Mouse (Mus musculus) ovary, adult 18-20 months (tissue): Measurements from ENCODE around the gene Eml4.

ENCODE experiments used
- DNase-seq: peaks from one replicate; pipeline ENCODE4 v3.0.0; 2022; ENCODE audit warnings: low spot score, mixed read lengths

The Eml4 gene

GRCm38 (mm10) chr17:83350379-83351091, at the start of gene Eml4:
Gene Eml4 (plus strand): TSS chr17:83350931.
- peak; percentile 89 for DNase-seq

DNA sequence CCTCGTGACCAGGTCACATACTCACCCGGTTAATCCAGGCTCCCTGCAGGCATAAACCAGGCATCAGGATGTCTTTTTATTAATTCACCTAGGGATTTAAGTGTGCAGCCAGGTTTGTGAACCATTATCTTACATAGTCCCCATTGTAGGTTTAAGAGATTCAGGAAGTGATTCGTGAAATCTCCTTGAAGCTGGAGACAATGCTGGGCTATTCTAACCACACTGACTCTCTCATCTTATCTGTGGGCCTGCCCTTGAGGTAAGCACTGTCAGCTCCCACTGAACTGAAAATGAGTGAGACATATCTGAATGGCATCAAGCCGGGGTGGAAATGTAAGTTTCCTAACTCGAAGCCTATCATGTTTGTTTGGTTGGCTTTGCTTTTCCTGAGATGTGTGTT, 49.3 kb upstream of the Eml4 start:
- DNase-seq = no peak

DNA sequence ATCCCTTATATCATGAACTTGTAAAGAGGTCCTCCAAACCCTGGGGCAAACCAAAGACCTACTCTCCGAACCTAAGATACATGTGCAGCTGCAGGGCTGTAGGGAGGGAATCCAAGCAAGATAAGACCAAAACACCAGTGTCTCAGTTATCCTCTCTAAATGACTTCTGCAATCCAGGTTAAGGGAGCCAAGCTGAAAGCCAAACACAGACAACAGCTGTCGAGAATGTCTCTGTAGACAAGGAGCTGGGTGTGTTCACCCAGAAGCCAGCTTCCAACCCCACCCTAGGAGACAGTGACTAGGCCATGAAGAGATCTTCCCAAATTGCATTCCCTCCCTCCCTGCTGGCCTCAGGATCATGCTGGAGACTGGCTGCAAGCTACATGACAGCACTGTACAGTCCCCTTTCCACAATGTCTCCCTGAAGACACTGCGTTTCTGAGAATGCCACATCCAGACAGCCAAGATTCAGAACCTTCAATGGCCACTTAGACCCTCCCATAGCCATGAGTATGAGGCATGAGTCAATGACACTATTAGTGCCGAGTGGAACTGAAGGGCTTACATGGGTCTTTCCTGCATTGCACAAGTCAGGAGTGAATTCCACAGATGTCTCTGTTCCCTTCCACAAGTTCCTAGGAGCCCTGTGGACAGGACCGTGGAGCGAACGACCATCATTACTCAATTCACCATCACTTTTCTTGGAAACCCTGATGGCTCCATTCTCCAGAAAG, 46.5 kb upstream of the Eml4 start:
- no peak for DNase-seq

DNA sequence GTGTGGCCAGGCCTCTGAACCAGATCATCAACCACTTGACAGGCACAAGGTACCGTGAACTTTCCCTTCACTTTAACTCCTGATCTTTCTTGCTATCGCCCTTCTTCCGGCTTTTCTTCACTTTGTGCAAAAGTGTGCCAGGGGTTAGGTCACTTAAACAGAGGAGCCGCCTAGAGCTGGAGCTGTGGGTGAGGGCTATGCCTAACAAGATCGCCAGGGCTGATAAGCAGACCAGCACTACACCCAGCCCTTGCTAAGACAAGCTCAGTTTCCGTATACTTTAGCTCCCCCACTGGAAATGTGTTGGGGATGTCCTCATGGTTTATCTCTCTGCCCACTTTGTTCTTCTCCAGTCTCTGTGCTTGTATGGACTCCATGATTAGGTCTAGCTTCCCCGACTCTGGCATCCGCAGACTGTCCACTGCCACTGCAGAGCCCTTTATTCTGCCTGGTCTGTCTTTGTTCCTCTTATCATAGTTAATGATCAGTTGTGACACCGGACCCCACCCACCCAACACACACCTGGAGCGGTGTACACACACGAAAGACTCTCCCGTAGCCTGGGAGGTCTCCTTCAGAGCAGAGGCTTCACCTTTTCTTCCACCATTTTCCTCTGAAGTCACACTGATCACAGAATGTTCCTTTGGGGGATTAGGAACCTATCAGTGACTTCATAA, 43.6 kb upstream of the Eml4 start:
- no peak for DNase-seq

GRCm38 (mm10) chr17:83307641-83308296, 43.0 kb upstream of the Eml4 start:
- no peak for DNase-seq

GRCm38 (mm10) chr17:83308451-83308850, 42.3 kb upstream of the Eml4 start:
- DNase-seq = no peak

DNA sequence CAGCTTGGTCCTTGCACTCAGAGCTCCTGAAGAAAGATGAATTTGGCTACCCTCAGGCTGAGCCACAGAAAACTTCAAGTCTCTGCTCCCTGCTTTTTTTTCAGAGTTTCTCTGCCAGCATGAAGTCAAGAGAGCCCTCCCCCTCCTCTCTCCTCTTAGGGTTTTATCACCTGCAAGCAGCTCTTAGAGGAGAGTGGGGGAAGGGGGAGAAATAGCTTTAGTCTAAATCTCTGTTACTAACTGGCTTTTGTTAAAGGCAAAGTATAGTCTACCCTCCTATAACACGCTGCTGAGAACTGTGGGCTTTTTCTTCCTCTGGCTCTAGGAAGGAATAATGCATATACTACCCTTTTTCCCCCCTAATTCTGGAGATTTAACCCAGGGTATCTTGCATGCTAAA, 41.5 kb upstream of the Eml4 start:
- no peak for DNase-seq

DNA sequence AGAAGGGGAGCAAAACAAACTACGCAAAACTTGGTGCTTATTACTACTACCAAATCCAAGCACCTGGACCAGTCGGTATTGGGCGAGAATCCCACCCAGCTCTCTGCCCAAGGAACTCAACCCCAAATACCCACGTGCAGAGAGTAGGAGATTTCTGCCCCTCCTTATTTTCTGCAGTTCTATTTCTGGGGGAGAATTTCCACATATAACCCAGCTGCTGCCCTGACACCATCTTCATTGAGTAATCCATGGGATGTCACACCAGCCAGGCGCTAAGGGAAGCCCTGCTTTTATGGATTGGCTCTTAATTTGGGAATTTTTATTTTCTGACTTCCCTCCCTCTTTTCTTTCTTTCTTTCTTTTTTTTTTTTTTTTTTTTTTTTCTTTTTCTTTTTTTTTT, 38.9 kb upstream of the Eml4 start:
- no peak for DNase-seq

DNA sequence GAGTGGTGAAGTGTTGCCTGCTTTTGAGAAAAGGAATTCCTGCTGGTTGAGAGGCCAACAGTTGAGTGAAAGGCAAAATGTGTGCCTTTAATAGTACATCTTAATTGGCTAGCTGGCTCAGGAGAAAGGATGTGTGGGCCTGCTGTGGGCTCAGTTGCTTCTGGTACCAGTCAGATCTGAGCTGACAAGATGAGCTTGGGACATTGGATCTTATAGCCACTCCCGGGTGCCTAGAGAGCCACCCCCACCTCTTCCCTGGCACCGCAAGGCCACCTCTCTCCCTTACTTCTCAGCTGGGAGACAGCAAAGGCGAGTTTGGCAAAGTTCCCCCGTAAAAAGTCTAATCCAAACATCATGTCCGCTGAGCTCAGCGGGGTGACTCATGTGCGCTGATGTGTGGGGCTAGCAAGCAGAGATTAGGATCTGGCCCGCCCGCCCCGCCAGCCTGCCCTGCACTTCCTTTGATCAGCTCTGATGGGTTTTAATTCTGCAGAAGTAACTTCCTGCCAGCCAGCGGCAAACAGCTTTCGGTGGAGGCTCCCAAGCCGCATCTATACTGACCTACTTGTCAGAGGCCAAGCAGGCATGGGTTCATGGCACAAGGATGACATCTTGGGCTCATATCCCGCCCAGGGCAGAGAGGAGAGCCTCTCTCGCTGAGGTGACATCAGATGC, 38.4 kb upstream of the Eml4 start:
- DNase-seq = peak; percentile 69

DNA sequence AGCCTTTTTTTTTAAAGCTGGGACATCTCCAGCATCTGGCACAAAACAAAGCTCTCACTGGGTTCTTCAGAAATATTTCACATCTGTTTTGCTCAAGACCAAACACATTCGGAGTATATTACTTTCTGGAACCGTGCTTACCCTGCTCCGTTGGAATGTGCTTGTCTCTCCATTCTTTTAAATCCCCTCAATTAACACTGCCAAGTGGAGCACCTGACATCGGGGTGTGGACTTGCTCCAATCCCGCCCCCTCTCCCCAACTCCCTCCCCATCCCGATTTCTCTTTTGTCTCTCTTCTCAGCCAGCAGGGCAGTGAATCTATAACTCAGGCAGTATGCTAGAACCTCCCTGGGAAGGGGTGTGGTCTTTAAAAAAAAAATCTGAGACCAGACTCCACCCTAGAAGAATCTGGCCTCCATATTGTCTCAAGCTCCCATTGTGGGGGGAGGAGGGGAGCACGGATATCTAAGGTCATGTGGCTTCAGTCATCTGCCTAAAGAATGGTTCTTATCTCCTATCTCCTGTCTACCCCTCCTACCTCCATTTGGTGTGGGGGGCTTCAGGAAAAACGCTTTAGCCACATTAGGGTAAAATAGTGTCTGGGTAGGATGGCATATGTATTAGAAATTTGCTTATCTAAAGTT, 37.6 kb upstream of the Eml4 start:
- DNase-seq = no peak

DNA sequence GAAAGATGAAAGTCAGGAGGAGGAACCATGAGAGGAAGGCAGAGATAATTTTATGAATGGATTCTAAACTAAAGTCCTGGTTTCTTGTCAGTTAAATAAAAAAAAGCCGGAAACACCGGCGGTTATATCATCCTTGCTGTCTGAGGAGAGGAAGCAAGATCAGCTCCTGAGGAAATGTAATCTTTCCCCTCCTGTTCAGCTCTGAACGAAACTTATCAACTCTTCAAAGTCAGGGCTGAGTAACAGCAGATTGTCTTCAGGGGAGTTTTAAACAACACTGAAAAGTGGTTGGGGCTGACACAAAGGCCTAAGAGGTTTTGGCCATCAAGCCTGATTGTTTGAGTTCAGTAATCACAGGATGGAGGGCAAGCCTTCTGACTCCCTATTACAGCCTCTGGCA, 35.3 kb upstream of the Eml4 start:
- DNase-seq = no peak

DNA sequence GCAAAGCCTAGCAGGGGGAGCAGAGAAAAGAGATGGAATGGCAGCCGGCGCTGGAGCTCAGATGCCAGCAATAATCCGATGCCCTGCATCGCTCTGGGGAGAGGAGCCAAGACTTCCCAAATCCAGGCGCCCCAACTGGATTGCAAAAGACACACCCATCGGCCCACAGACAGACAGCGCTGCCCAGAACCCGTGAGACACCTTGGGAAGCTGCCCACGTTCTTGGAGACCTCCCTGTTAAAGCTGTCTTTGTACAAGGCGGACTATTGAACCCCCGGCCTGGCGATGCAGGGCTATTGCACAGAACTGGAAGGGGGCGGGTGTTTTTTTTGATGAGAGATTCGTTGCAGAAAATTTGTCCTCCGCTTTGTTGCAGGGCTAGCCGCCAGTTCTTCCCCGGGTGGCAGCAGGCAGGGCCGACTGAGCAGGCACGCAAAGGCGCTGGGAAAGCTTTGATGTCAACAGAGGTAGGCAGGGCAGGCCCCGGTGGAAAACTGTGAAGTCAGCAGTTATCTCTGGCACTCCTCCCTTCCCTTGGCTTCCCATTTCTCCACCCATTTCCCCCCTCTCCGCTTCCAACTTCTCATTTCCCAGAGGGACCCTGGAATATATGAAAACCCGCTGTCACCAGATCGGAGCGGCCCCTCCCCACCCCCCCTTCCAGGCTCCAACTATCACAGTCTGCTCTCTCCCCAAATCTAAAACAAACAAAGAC, 28.0 kb upstream of the Eml4 start:
- peak; percentile 40 for DNase-seq

GRCm38 (mm10) chr17:83323410-83324268, 27.1 kb upstream of the Eml4 start:
- no peak for DNase-seq

GRCm38 (mm10) chr17:83324269-83324616, 26.5 kb upstream of the Eml4 start:
- DNase-seq = no peak

- DNase-seq = no peak
Observed at GRCm38 (mm10) chr17:83335183-83335584, 15.5 kb upstream of the Eml4 start.

GRCm38 (mm10) chr17:83337051-83337898, 13.5 kb upstream of the Eml4 start:
- DNase-seq = no peak

DNA sequence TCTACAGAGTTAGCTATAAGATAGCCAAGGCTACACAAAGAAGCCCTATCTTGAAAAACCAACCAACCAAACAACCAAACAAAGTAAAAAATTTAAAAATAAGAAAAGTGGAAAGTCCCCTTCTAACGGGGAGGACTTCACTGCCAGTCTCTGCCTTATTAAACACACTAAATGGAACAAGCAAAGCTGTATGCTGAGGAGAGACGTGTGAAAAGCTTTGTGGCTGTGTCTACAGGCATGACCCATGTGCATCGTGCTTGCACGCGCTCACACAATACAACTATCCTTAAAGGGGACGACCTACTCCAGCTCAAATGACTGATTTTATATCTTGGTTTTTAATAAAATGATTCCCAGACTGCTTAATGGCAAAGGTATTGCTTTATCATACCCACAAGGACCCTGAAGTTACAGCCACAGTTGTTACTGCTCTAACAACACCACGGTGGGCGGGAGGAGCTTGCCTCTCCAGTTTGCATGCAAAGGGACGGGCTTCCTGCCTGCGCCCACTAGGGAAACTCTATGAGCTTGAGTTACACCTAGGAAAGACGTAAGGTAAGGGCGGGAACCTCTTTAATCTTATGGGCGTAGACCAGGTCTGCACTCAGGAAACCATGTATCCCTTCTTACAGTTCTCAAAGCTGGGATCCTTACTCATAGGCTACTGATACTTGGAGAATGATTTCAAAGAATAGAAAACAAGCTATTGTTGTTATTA, 11.2 kb upstream of the Eml4 start:
- no peak for DNase-seq

DNA sequence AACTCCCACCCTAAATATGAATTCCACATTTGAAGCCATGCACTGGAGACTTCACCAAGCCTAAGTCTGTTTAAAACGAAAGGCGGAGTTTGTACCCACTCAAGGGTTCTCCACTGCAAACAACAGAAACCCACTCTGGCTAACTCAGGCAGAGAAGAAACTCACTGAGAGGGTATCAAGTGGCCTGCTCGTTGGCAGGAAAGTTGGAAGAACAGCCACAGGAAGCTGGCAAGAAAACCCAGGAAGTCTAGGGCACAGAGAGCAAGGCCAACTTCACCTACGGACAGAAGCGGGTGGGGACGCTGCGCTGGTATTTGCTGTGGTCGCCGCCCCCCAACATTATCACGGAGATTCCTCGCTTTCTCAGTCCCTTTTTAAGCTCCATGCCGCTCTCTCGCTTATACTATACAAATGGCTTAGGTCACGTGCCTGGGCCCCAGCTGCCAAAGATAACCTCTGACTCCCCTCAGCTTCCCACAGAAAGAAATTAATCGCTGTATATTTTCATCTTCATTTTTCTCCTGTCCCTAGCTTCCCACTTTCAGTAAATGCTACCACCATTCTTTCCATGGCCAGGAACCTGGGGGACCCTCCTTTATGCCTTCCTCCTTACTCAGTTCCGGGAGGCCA, 9.7 kb upstream of the Eml4 start:
- no peak for DNase-seq
